Comparison of ENCODE assay signal across 26 mouse cellular contexts in the genomic region with DNA sequence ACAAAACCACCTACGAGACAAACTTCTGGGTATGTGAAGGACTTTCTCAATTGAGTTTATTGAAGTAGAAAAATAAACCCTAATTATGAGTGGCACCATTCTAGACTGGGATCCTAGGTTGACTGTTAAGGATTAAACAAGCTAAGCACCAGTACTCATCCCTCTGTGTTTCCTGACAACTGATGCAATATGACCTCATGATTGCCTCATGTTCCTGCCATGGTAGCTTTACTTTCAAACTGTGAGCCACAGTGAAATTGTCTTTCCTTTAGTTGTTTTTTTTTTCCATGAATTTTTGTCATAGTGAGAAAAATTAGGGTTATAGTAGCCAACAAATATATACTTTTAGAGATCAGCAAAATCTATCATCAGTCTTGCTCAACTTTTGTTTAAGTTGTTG.
"Had no signal": no experiment of that assay in that cellular context is flagged by ENCODE, and none has a peak within 500 bp of the region (broad histone marks: within the 10 kb centered on the region; RNA-seq: fewer than 3 reads in every experiment).

No protein-coding gene starts in this region.

- H3K36me3 ChIP-seq: heart, embryonic 10.5 days; heart, embryonic 12.5 days; hindbrain, embryonic 10.5 days; hindbrain, embryonic 12.5 days; intestine, embryonic 15.5 days; limb, embryonic 13.5 days; limb, embryonic 15.5 days; liver, embryonic 12.5 days had no signal

- H3K9ac ChIP-seq: heart, embryonic 12.5 days; hindbrain, embryonic 12.5 days; hindbrain, embryonic 14.5 days; intestine, embryonic 15.5 days; limb, embryonic 13.5 days; limb, embryonic 15.5 days; liver, embryonic 12.5 days; liver, embryonic 14.5 days had no signal

- H3K4me1 ChIP-seq: heart, embryonic 10.5 days; heart, embryonic 12.5 days; hindbrain, embryonic 10.5 days; hindbrain, embryonic 12.5 days; intestine, embryonic 15.5 days; limb, embryonic 13.5 days; liver, embryonic 12.5 days had no signal

- H3K27me3 ChIP-seq: heart, embryonic 12.5 days; hindbrain, embryonic 12.5 days; intestine, embryonic 15.5 days; limb, embryonic 13.5 days; limb, embryonic 15.5 days; liver, embryonic 12.5 days had no signal

- H3K27ac ChIP-seq: gastrocnemius, adult 2 months; heart, embryonic 10.5 days; hindbrain, embryonic 10.5 days; hindbrain, embryonic 12.5 days; hindbrain, embryonic 14.5 days; intestine, embryonic 15.5 days; layer of hippocampus, adult 2 months; left cerebral cortex, adult 2 months; limb, embryonic 13.5 days; limb, embryonic 15.5 days; liver, embryonic 12.5 days; liver, embryonic 14.5 days had no signal

- H3K4me3 ChIP-seq: gastrocnemius, adult 2 months; heart, embryonic 10.5 days; heart, embryonic 12.5 days; hindbrain, embryonic 10.5 days; hindbrain, embryonic 12.5 days; intestine, embryonic 15.5 days; layer of hippocampus, adult 2 months; left cerebral cortex, adult 2 months; limb, embryonic 13.5 days; limb, embryonic 15.5 days; liver, embryonic 12.5 days had no signal

- H3K9me3 ChIP-seq: heart, embryonic 10.5 days; heart, embryonic 12.5 days; hindbrain, embryonic 10.5 days; hindbrain, embryonic 12.5 days; intestine, embryonic 15.5 days; limb, embryonic 13.5 days; limb, embryonic 15.5 days; liver, embryonic 12.5 days had no signal

- H3K4me2 ChIP-seq: heart, embryonic 12.5 days; hindbrain, embryonic 12.5 days; hindbrain, embryonic 14.5 days; intestine, embryonic 15.5 days; limb, embryonic 13.5 days; limb, embryonic 15.5 days; liver, embryonic 12.5 days had no signal

- ATAC-seq: hindbrain, embryonic 16.5 days; inflammation-experienced regulatory T-cells, adult 6 months; intestine, embryonic 15.5 days; intestine, postnatal 0 days; liver, embryonic 12.5 days had no signal

- DNase-seq: gastrocnemius, adult 2 months; gastrocnemius, postnatal 10 days; gastrocnemius, postnatal 25 days; heart, adult 18-20 months; heart, postnatal 10 days; heart, postnatal 4 days; kidney, adult 18-20 months; kidney, adult 8-10 months; kidney, postnatal 10 days; kidney, postnatal 25 days; kidney, postnatal 4 days had no signal
